ENCODE assay signal across 11 mouse cellular contexts in genomic region chr10:87862899-87863298, GRCm38 (mm10). TPM values are rescaled to one million over a fixed set of nuclear protein-coding genes. Genes with fewer than 3 reads are reported as not detected.
DNase-seq lines count a peak whose midpoint lies in the region; ATAC-seq lines count a peak whose summit lies in the region.
"Had no signal": no experiment of that assay in that cellular context is flagged by ENCODE, and none has a peak within 500 bp of the region (broad histone marks: within the 10 kb centered on the region; RNA-seq: fewer than 3 reads in every experiment).

No protein-coding gene starts in this region.

- intact Hi-C loops in heart, postnatal 36 days (cut with DNase I) = loop anchor here (5.0 kb wide), 2 partner anchors 64 to 339 kb away; partner anchors contain the start of gene Washc3

- H3K4me1 ChIP-seq in heart, embryonic 11.5 days (ENCODE audit: control insufficient read depth, insufficient read depth, low read length) = peaks cover 7% of the 10 kb centered on the region
- peaks cover 24% of the 10 kb centered on the region for H3K4me1 ChIP-seq in embryonic facial prominence, embryonic 14.5 days (ENCODE audit: control insufficient read depth, insufficient read depth, low read length)

- DNase-seq in heart, adult 18-20 months = peak; percentile 67 to 81
- DNase-seq in Muller cell, postnatal 12 days (ENCODE audit: inconsistent ontology term) = peak; percentile 67
- no peak for DNase-seq in embryonic facial prominence, embryonic 14.5 days (ENCODE audit: low spot score)
- peak; percentile 66 to 73 for DNase-seq in heart, postnatal 36 days
- no peak for DNase-seq in retina, embryonic 14.5 days (ENCODE audit: low spot score)
- no peak for DNase-seq in layer of hippocampus, adult 9-11 months
- DNase-seq in ovary, postnatal 14 days (ENCODE audit: low spot score) = no peak
- DNase-seq: cerebellum, adult 9-11 months; liver had no signal

- no peak overlapping the region for H3K27ac ChIP-seq in heart, embryonic 11.5 days (ENCODE audit: low read depth, low read length)
- H3K27ac ChIP-seq in embryonic facial prominence, embryonic 14.5 days (replicated peaks; ENCODE audit: low read depth, low read length) = no peak overlapping the region

- peaks cover 4% of the 10 kb centered on the region; the same call in 1 of the 2 replicates for H3K9me3 ChIP-seq in heart, embryonic 11.5 days (replicated peaks; ENCODE audit: control insufficient read depth, low read length)
- peaks cover 6% of the 10 kb centered on the region; the same call in 1 of the 2 replicates for H3K9me3 ChIP-seq in embryonic facial prominence, embryonic 14.5 days (ENCODE audit: control insufficient read depth, low read length)

- 55% methylated on average over 7 of the region's 7 CpGs for WGBS in heart, embryonic 11.5 days (ENCODE audit: insufficient replicate concordance)
- 49% methylated on average over 7 of the region's 7 CpGs for WGBS in embryonic facial prominence, embryonic 14.5 days

- ATAC-seq in heart, embryonic 11.5 days (replicated peaks; ENCODE audit: insufficient number of reproducible peaks, low FRiP score, low TSS enrichment) = no peak
- no peak for ATAC-seq in embryonic facial prominence, embryonic 14.5 days (ENCODE audit: low read depth)

- no peak overlapping the region; the same call in 1 of the 2 replicates for H3K4me2 ChIP-seq in heart, embryonic 11.5 days
- H3K4me2 ChIP-seq in embryonic facial prominence, embryonic 14.5 days (ENCODE audit: low read depth, low read length) = peak overlapping the region; percentile 75

- no peak overlapping the region for H3K4me3 ChIP-seq in heart, embryonic 11.5 days (ENCODE audit: low read depth, low read length)
- H3K4me3 ChIP-seq in embryonic facial prominence, embryonic 14.5 days (ENCODE audit: low read depth, low read length) = 0 out of 2 replicates have a peak overlapping the region, but pooled peaks have one; percentile 3

- H3K27me3 ChIP-seq in heart, embryonic 11.5 days (ENCODE audit: control insufficient read depth, insufficient read depth, low read length) = no peaks in the 10 kb centered on the region
- H3K27me3 ChIP-seq in embryonic facial prominence, embryonic 14.5 days (replicated peaks; ENCODE audit: control insufficient read depth, insufficient read depth, low read length) = no peaks in the 10 kb centered on the region

- H3K9ac ChIP-seq in heart, embryonic 11.5 days (ENCODE audit: low read depth, low read length) = no peak overlapping the region
- no peak overlapping the region for H3K9ac ChIP-seq in embryonic facial prominence, embryonic 14.5 days (ENCODE audit: low read depth, low read length)

- H3K36me3 ChIP-seq in heart, embryonic 11.5 days (ENCODE audit: control insufficient read depth, insufficient read depth, low read length) = no peaks in the 10 kb centered on the region; the same call in 1 of the 2 replicates
- H3K36me3 ChIP-seq in embryonic facial prominence, embryonic 14.5 days (ENCODE audit: control insufficient read depth, insufficient read depth, low read length) = peaks cover 18% of the 10 kb centered on the region; the same call in 1 of the 2 replicates

RNA-seq across cellular contexts. Expression of gene Igf1, which starts 4.8 kb away (rescaled TPM):
- 10 to 100 TPM; 11.2 to 13.4 TPM for total RNA-seq in heart, adult 18-20 months (2021)
- polyA plus RNA-seq in heart, embryonic 11.5 days (2014; fragmentation: Nextera tagmentation; extraction: Ambion mirVana) = 36.6 and 39.9 TPM in 2 replicates
- 142 and 158 TPM in 2 replicates for polyA plus RNA-seq in embryonic facial prominence, embryonic 14.5 days (2014; fragmentation: Nextera tagmentation; extraction: Ambion mirVana)
- 10 to 100 TPM; 15.5 to 18.8 TPM for total RNA-seq in heart, postnatal 36 days (2021)
- total RNA-seq: megakaryocyte-erythroid progenitor cell, adult 5-6 weeks had no signal

Comparison
In these comparisons a context has a peak if more than half of its experiments do, and no peak if none do; other contexts are left out.
1. DNase-seq: peak in heart, adult 18-20 months (2 of 2), Muller cell, postnatal 12 days (single experiment) and heart, postnatal 36 days (2 of 2); none in embryonic facial prominence, embryonic 14.5 days (single experiment), retina, embryonic 14.5 days (single experiment), layer of hippocampus, adult 9-11 months (single experiment) and ovary, postnatal 14 days (single experiment).